Mouse (Mus musculus) heart, embryonic 13.5 days (tissue): ENCODE data around the gene Lmx1b. TPM values are rescaled to one million over a fixed set of nuclear protein-coding genes. Genes with fewer than 3 reads are reported as not detected.

Experiments used
- ATAC-seq: fragments of 200-750 bp; cut with Nextera tagmentation; 2 replicates; pipeline ENCODE4 v1.8.0; 2017; ENCODE audit warnings: moderate TSS enrichment; ENCODE audit not compliant: insufficient number of reproducible peaks, low FRiP score, low TSS enrichment; ENCODE audit errors: extremely low read depth
- H3K27ac ChIP-seq: fragments of 300-500 bp; sonication (generic); replicated peaks from 2 replicates; pipeline ENCODE4 v1.5.1; 2015; ENCODE audit warnings: moderate library complexity, mild to moderate bottlenecking, inconsistent platforms
- H3K27me3 ChIP-seq: fragments of 300-500 bp; sonication (generic); replicated peaks from 2 replicates; pipeline ENCODE4 v1.6.1; 2015; ENCODE audit warnings: mild to moderate bottlenecking, inconsistent platforms
- H3K36me3 ChIP-seq: fragments of 300-500 bp; sonication (generic); 2 replicates; pipeline ENCODE4 v1.6.1; 2015; ENCODE audit warnings: mild to moderate bottlenecking, inconsistent platforms
- H3K4me1 ChIP-seq: fragments of 300-500 bp; sonication (generic); 2 replicates; pipeline ENCODE4 v1.6.1; 2015; ENCODE audit warnings: inconsistent platforms
- H3K4me2 ChIP-seq: fragments of 300-500 bp; sonication (generic); 2 replicates; pipeline ENCODE4 v1.6.1; 2015; ENCODE audit warnings: inconsistent platforms, mild to moderate bottlenecking, moderate library complexity
- H3K4me3 ChIP-seq: fragments of 300-500 bp; sonication (generic); 2 replicates; pipeline ENCODE4 v1.5.1; 2015; ENCODE audit warnings: moderate library complexity, mild to moderate bottlenecking, inconsistent platforms
- H3K9ac ChIP-seq: fragments of 300-500 bp; sonication (generic); 2 replicates; pipeline ENCODE4 v1.6.1; 2015; ENCODE audit warnings: inconsistent platforms, mild to moderate bottlenecking, moderate library complexity
- H3K9me3 ChIP-seq: fragments of 300-500 bp; sonication (generic); 2 replicates; pipeline ENCODE4 v1.6.1; 2016; ENCODE audit warnings: inconsistent platforms
- WGBS: fragments of 180-500 bp; shearing (Covaris S2); methylation state at CpG from one replicate; pipeline ENCODE4 v1.1.7; 2015; ENCODE audit warnings: mixed read lengths; 5-methylcytosine and 5-hydroxymethylcytosine counted together
- polyA plus RNA-seq: library from polyadenylated mRNA; unstranded; fragments of >200 nt; fragmentation: Nextera tagmentation; extraction: Ambion mirVana; gene quantifications from 2 replicates; pipeline ENCODE4 v1.2.1, GENCODE M21; 2015

Gene Lmx1b
- polyA plus RNA-seq, 1 experiment from 2014 or later: not detected

- no peak overlapping the region for H3K4me3 ChIP-seq
- H3K4me1 ChIP-seq: peaks cover 28% of the 10 kb centered on the region
- WGBS: 71% methylated on average over 5 of the region's 5 CpGs
- no peak overlapping the region for H3K4me2 ChIP-seq
- no peaks in the 10 kb centered on the region for H3K36me3 ChIP-seq
- no peak overlapping the region for H3K27ac ChIP-seq
- H3K9me3 ChIP-seq: no peaks in the 10 kb centered on the region
- peaks cover 79% of the 10 kb centered on the region for H3K27me3 ChIP-seq
- no peak overlapping the region for H3K9ac ChIP-seq
- no peak for ATAC-seq
Measured at GRCm38 (mm10) chr2:33546051-33546450, 94.3 kb downstream of the Lmx1b start.

GRCm38 (mm10) chr2:33544781-33545566 is 95.3 kb downstream of the Lmx1b start:
- ATAC-seq: no peak
- peaks cover 28% of the 10 kb centered on the region for H3K4me1 ChIP-seq
- H3K9ac ChIP-seq: peak overlapping the region; percentile 73; the same call in 1 of the 2 replicates
- peak overlapping the region; percentile 58 for H3K4me3 ChIP-seq
- H3K27me3 ChIP-seq: peaks cover 86% of the 10 kb centered on the region
- H3K27ac ChIP-seq: no peak overlapping the region
- H3K4me2 ChIP-seq: peak overlapping the region; percentile 89
- H3K36me3 ChIP-seq: no peaks in the 10 kb centered on the region
- no peaks in the 10 kb centered on the region for H3K9me3 ChIP-seq
- WGBS: 18% methylated on average over 16 of the region's 16 CpGs

GRCm38 (mm10) chr2:33544203-33544762 is 96.0 kb downstream of the Lmx1b start:
- WGBS: under 1% methylated on average over 39 of the region's 43 CpGs
- Histone ChIP-seq H3K27ac (no peak overlapping the region), H3K9me3 (no peaks in the 10 kb centered on the region), H3K4me1 (peaks cover 28% of the 10 kb centered on the region), H3K9ac (peak overlapping the region; percentile 73), H3K4me2 (peak overlapping the region; percentile 89), H3K4me3 (peak overlapping the region; percentile 58), H3K36me3 (no peaks in the 10 kb centered on the region), H3K27me3 (peaks cover 90% of the 10 kb centered on the region)
- ATAC-seq: no peak

- Histone ChIP-seq H3K36me3 (no peaks in the 10 kb centered on the region), H3K9me3 (no peaks in the 10 kb centered on the region), H3K27ac (no peak overlapping the region), H3K4me2 (peak overlapping the region; percentile 89), H3K4me3 (peak overlapping the region; percentile 58), H3K9ac (peak overlapping the region; percentile 73), H3K4me1 (peaks cover 28% of the 10 kb centered on the region), H3K27me3 (peaks cover 92% of the 10 kb centered on the region)
- ATAC-seq: no peak
- 2% methylated on average over 35 of the region's 38 CpGs for WGBS
Measured at GRCm38 (mm10) chr2:33543429-33544202, 96.7 kb downstream of the Lmx1b start.

GRCm38 (mm10) chr2:33542696-33543428 is 97.4 kb downstream of the Lmx1b start:
- Histone ChIP-seq H3K9ac (no peak overlapping the region), H3K4me2 (no peak overlapping the region), H3K4me3 (peak overlapping the region; percentile 14; the same call in 1 of the 2 replicates), H3K4me1 (peaks cover 28% of the 10 kb centered on the region), H3K9me3 (no peaks in the 10 kb centered on the region), H3K27me3 (peaks cover 94% of the 10 kb centered on the region), H3K36me3 (no peaks in the 10 kb centered on the region), H3K27ac (no peak overlapping the region)
- WGBS: 7% methylated on average over 11 of the region's 11 CpGs
- no peak for ATAC-seq

GRCm38 (mm10) chr2:33525274-33526055 is 114.8 kb downstream of the Lmx1b start:
- ATAC-seq: no peak
- H3K4me2 ChIP-seq: no peak overlapping the region
- 66% methylated on average over 5 of the region's 5 CpGs for WGBS

GRCm38 (mm10) chr2:33515856-33516255 is 124.5 kb downstream of the Lmx1b start:
- ATAC-seq: no peak
- Histone ChIP-seq H3K36me3 (no peaks in the 10 kb centered on the region), H3K27me3 (peaks cover 30% of the 10 kb centered on the region), H3K9me3 (0 out of 2 replicates have a peak, but pooled peaks cover 8% of the 10 kb centered on the region), H3K4me3 (no peak overlapping the region), H3K4me1 (no peaks in the 10 kb centered on the region), H3K27ac (no peak overlapping the region), H3K4me2 (no peak overlapping the region), H3K9ac (no peak overlapping the region)
- WGBS: 69% methylated on average over 19 of the region's 19 CpGs

More at GRCm38 (mm10) chr2:33525274-33526055, 114.8 kb downstream of the Lmx1b start:
- Histone ChIP-seq H3K27me3 (no peaks in the 10 kb centered on the region), H3K9me3 (peaks cover 19% of the 10 kb centered on the region), H3K4me1 (no peaks in the 10 kb centered on the region), H3K9ac (no peak overlapping the region), H3K4me3 (no peak overlapping the region), H3K36me3 (no peaks in the 10 kb centered on the region), H3K27ac (no peak overlapping the region)

- Histone ChIP-seq H3K4me1 (no peaks in the 10 kb centered on the region), H3K4me2 (no peak overlapping the region), H3K27ac (no peak overlapping the region), H3K36me3 (no peaks in the 10 kb centered on the region), H3K9ac (no peak overlapping the region), H3K9me3 (0 out of 2 replicates have a peak, but pooled peaks cover 8% of the 10 kb centered on the region), H3K27me3 (peaks cover 30% of the 10 kb centered on the region), H3K4me3 (no peak overlapping the region)
- no peak for ATAC-seq
- WGBS: 74% methylated on average over 8 of the region's 8 CpGs
Measured at GRCm38 (mm10) chr2:33515431-33515830, 124.9 kb downstream of the Lmx1b start.
